Mouse (Mus musculus): ENCODE measurements around the gene Tesk1. TPM values are rescaled to one million over a fixed set of nuclear protein-coding genes. Genes with fewer than 3 reads are reported as not detected.

Gene Tesk1
- 10 to 100 TPM; 70.3 to 72.1 TPM for total RNA-seq (2021)
- long read RNA-seq, transcript Tesk1-201 (10 exons, 3,947 nt), result major isoform, 49 of 66 reads
- long read RNA-seq, partial matches to known transcripts, result 12 of 66 reads
- long read RNA-seq, other reads (novel, unspliced or antisense), result 5 of 66 reads

GRCm38 (mm10) chr4:43441639-43442038 is at the start of gene Tesk1:
Gene Tesk1 (plus strand): TSS chr4:43441939.
- DNase-seq (ENCODE audit: low spot score in 2 of 2), result no peak

- no peak for DNase-seq (ENCODE audit: low spot score in 2 of 2)
Measured at GRCm38 (mm10) chr4:43394345-43394891, 47.3 kb upstream of the Tesk1 start.

GRCm38 (mm10) chr4:43395147-43395546 is 46.6 kb upstream of the Tesk1 start:
- DNase-seq (ENCODE audit: low spot score in 2 of 2), result no peak

- no peak for DNase-seq (ENCODE audit: low spot score in 2 of 2)
Measured at GRCm38 (mm10) chr4:43395836-43396235, 45.9 kb upstream of the Tesk1 start.

- DNase-seq (ENCODE audit: low spot score in 2 of 2), result no peak
Measured at GRCm38 (mm10) chr4:43396381-43396780, 45.4 kb upstream of the Tesk1 start.

- no peak for DNase-seq (ENCODE audit: low spot score in 2 of 2)
Measured at GRCm38 (mm10) chr4:43398014-43398413, 43.7 kb upstream of the Tesk1 start.

- DNase-seq (ENCODE audit: low spot score in 2 of 2), result peak in 1 of 2 experiments; percentile 46
Measured at GRCm38 (mm10) chr4:43398829-43399331, 42.9 kb upstream of the Tesk1 start.

- no peak for DNase-seq (ENCODE audit: low spot score in 2 of 2)
Measured at GRCm38 (mm10) chr4:43399391-43400131, 42.2 kb upstream of the Tesk1 start.

- DNase-seq (ENCODE audit: low spot score in 2 of 2), result no peak
Measured at GRCm38 (mm10) chr4:43400976-43401375, 40.8 kb upstream of the Tesk1 start.

GRCm38 (mm10) chr4:43401486-43401885 is 40.3 kb upstream of the Tesk1 start:
- DNase-seq (ENCODE audit: low spot score in 2 of 2), result no peak

- no peak for DNase-seq (ENCODE audit: low spot score in 2 of 2)
Measured at GRCm38 (mm10) chr4:43402212-43402611, 39.5 kb upstream of the Tesk1 start.

- DNase-seq (ENCODE audit: low spot score in 2 of 2), result no peak
Measured at GRCm38 (mm10) chr4:43404697-43405096, 37.0 kb upstream of the Tesk1 start.

GRCm38 (mm10) chr4:43406162-43406971 is 35.4 kb upstream of the Tesk1 start:
- DNase-seq (ENCODE audit: low spot score in 2 of 2), result peak; percentile 73 to 77

- DNase-seq (ENCODE audit: low spot score in 2 of 2), result no peak
Measured at GRCm38 (mm10) chr4:43407071-43407920, 34.4 kb upstream of the Tesk1 start.

- no peak for DNase-seq (ENCODE audit: low spot score in 2 of 2)
Measured at GRCm38 (mm10) chr4:43414761-43415160, 27.0 kb upstream of the Tesk1 start.

- no peak for DNase-seq (ENCODE audit: low spot score in 2 of 2)
Measured at GRCm38 (mm10) chr4:43415221-43416070, 26.3 kb upstream of the Tesk1 start.

GRCm38 (mm10) chr4:43416071-43416490 is 25.7 kb upstream of the Tesk1 start:
- DNase-seq (ENCODE audit: low spot score in 2 of 2), result no peak

- DNase-seq (ENCODE audit: low spot score in 2 of 2), result no peak
Measured at GRCm38 (mm10) chr4:43417269-43418062, 24.3 kb upstream of the Tesk1 start.

- no peak for DNase-seq (ENCODE audit: low spot score in 2 of 2)
Measured at GRCm38 (mm10) chr4:43418450-43418849, 23.3 kb upstream of the Tesk1 start.
